Mouse (Mus musculus): ENCODE measurements around the gene Hint1.

GRCm38 (mm10) chr11:54879922-54880321 is 13.7 kb downstream of the Hint1 start:
- TF ChIP-seq GATA1 (IDR thresholded peaks at IDR 0.05; ENCODE audit: low read length): no peak
- no peak for TF ChIP-seq TAL1 (IDR thresholded peaks at IDR 0.05; ENCODE audit: low read length)

Data from erythroblast, embryonic 14.5 days (primary cell).